Mouse (Mus musculus) liver, postnatal 0 days (tissue): ENCODE data around the gene Arl14.

ENCODE experiments used
- CTCF ChIP-seq: sonication (generic); IDR thresholded peaks from 2 replicates; pipeline ENCODE4 v1.5.1; 2016; ENCODE audit warnings: antibody characterized with exemption, low read depth
- EP300 ChIP-seq: IDR thresholded peaks from 2 replicates; pipeline ENCODE4 v1.6.1; 2016; ENCODE audit warnings: antibody characterized with exemption, low read depth, mild to moderate bottlenecking

DNA sequence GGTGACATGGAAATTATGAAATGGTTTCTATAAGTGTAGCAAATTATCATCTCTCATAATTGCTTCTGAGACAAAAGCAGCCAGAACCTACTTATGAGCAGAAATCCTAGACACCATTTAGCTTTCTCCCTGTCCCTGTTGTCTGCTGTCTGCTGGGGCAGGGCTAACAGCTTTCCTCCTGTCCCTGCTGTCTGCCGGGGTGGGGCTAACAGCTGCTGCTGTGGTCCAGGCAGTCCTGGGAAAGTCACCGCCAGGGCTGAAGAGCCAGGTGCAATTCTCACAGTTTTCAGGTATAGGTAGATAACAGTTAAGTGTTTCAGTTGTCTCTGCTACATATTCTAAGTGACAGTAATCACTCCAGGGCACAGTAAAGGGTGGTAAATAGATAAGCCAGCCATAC, 4.3 kb downstream of the Arl14 start:
- TF ChIP-seq CTCF: no peak
- TF ChIP-seq EP300: no peak
